Mouse (Mus musculus): ENCODE results near the gene Adora2a. TPM values are rescaled to one million over a fixed set of nuclear protein-coding genes. Genes with fewer than 3 reads are reported as not detected.
A peak's percentile ranks its signal among the peaks of the same experiment; 100 is the strongest.
"Not testable (repeated sequence)": the region's sequence is repeated elsewhere in the genome, so short reads cannot be mapped to it uniquely, and the experiment has no call there.

The Adora2a gene
- total RNA-seq, 2 experiments from 2014 or later: 17.6 to 26.3 TPM

- intact Hi-C loops (cut with DNase I): no loop called here
- no peak for DNase-seq (ENCODE audit: low spot score in 2 of 2)
Measured at GRCm38 (mm10) chr10:75337231-75337630, 20.6 kb downstream of the Adora2a start.

DNA sequence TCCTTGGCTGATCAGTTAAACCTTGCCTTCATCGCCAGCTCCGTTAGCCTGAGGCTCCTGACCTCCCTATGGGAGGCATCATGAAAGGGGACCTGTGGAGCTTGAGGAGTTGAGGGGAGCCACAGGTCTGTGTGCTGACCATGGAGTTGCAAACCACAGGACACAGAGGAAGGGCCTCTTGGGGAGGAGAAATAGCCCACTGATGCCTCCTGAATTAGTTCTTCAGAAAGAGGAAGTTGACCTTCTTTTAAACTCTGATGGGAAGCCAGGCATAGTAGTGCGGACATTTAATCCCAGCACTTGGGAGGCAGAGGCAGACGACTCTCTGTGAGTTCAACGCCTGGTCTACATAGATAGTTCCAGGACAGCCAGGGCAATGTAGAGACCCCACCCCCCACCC is 22.2 kb downstream of the Adora2a start:
- DNase-seq (ENCODE audit: low spot score in 2 of 2): no peak
- intact Hi-C loops (cut with DNase I): no loop called here

DNA sequence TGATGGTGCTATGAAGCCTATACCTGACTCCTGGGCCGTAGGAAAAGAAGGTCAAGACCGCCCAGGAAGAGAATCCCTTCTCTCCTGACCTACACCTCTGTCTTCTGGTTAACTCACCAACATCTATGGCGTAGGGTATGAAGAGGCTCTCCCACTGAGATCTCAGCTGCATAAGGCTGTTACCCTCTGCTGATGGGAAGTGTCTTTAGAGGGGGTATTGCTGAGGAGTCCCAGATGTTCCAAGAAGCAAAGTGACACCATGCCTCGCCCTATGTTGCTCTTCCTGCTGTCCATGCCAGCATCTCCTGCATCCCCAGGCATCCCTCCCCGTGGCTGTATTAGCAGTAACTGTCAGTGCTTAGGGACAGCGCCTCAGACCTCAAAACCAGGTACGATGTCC is 22.7 kb downstream of the Adora2a start:
- intact Hi-C loops (cut with DNase I): no loop called here
- no peak for DNase-seq (ENCODE audit: low spot score in 2 of 2)

DNA sequence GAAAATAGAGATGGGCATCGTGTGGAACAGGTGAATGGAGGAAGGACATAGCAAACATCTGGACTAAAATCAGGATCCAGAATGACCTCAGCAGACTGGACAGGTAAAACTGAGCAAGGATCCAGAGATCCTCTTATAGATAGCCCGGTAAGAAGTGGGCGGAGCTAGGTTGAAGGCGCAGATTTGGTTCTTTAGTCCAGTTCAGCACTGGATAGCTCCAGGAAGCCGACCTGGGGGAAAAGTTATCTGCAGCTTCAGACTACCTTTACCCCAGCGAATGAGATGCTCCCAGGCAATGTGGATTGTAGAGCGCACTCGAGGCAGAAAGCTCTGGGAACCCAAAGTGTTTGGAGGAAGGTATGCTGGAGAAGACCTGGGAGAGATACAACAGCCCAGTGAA is 25.3 kb downstream of the Adora2a start:
- intact Hi-C loops (cut with DNase I): no loop called here
- no peak for DNase-seq (ENCODE audit: low spot score in 2 of 2)

- DNase-seq (ENCODE audit: low spot score in 2 of 2); intact Hi-C loops (cut with DNase I): not testable (repeated sequence)
Measured at GRCm38 (mm10) chr10:75344563-75344962, 27.9 kb downstream of the Adora2a start.

DNA sequence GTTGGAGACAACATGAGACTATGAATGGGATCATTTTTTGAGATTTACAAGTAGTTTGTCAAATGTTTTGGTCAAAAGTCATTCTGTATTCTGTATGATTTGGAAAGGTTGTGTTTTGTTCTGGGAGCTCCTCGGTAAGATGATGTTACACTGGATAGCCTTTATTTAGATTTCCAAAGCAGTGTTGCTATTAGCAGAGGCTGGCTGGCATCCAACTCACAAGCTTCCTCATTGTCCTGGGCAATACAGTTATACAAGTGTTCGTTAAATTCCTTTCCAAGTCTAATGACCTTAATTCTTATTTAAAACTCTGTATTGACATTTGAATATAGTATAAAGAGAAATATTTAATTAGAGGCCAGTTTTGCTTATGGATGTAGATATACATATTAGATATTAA is 28.6 kb downstream of the Adora2a start:
- DNase-seq (ENCODE audit: low spot score in 2 of 2): no peak
- intact Hi-C loops (cut with DNase I): no loop called here

DNA sequence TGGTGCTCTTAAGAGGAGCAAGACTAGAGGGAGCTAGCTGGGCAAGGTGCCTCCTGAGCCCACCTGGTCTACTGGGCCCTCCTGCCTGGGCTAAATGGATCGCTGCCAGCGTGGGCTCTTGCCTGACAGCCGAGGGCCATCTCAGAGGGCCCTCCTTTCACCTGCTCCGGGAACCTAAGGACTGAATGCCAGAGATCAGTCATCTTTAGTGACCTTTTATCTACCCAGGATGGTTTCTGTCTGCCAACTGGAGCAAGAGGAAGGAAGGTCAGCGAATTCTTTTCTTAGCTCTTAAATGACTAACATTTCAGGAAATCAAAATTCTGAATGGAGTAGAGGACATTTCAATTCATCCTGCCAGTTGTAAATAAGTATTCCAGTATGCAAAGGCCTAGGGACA is 33.9 kb downstream of the Adora2a start:
- no peak for DNase-seq (ENCODE audit: low spot score in 2 of 2)
- intact Hi-C loops (cut with DNase I): no loop called here

GRCm38 (mm10) chr10:75352541-75352940 is 35.9 kb downstream of the Adora2a start:
- intact Hi-C loops (cut with DNase I): no loop called here
- DNase-seq (ENCODE audit: low spot score in 2 of 2): no peak

DNA sequence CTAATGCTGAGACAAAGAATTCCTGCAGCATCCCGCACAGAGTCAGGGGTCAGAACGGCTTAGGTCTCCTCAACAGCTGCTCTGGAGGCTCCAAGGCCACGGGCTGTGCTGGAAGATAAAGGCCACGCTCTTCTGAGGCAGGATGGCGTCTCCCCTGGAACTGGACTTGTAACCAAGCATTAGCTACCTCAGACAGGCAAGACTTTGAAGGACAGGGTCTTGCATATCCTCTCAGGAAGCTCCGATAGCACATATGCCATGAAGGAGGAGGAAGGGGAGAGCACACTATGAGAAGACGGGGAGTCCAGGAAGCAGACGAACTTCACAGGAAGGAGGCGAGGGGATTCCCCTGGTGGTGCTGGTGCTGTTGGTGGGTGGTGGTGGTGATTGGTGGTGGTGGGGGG is 37.2 kb downstream of the Adora2a start:
- DNase-seq (ENCODE audit: low spot score in 2 of 2); intact Hi-C loops (cut with DNase I): not testable (repeated sequence)

DNA sequence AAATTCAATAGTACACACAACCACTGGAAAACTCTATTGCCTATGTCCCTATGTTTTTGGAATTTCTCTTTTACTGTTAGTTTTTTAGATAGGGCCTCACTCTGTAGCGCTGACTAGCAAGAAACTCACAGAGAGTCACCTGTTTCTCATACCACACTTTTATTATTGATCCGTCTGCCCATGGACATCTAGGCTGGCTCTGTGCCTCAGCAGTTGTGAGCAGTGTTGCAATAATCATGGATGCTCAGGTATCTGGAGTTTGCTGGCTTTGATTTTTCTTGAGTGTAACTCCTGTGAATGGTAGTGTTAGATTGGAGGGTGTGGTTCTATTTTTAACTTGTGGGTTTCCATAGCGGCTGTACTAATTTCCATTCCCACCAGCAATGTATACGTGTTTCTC is 38.7 kb downstream of the Adora2a start:
- intact Hi-C loops (cut with DNase I): no loop called here
- DNase-seq (ENCODE audit: low spot score in 2 of 2): no peak

GRCm38 (mm10) chr10:75364214-75364690 is 47.6 kb downstream of the Adora2a start:
- DNase-seq (ENCODE audit: low spot score in 2 of 2): peak; percentile 4 to 7
- intact Hi-C loops (cut with DNase I): not testable (repeated sequence)

DNA sequence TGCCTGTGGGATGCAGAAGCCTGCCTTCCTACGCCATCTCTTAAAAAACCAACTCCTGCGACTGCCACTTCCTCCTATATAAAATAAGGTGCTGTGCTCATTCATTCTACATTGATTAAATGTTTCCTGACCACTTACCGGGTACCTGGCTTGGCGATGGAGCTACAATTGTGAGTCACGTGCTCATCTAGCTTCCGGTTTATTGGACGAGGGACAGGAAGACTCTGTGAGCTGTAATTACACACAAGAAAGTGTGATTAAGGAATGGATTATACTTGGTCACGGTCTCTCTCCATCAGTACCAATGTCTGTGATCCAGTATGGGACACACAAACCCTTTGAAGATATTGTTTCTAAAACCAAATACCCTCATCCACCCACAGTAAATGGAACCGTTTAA is 48.1 kb downstream of the Adora2a start:
- DNase-seq (ENCODE audit: low spot score in 2 of 2): no peak
- intact Hi-C loops (cut with DNase I): no loop called here

DNA sequence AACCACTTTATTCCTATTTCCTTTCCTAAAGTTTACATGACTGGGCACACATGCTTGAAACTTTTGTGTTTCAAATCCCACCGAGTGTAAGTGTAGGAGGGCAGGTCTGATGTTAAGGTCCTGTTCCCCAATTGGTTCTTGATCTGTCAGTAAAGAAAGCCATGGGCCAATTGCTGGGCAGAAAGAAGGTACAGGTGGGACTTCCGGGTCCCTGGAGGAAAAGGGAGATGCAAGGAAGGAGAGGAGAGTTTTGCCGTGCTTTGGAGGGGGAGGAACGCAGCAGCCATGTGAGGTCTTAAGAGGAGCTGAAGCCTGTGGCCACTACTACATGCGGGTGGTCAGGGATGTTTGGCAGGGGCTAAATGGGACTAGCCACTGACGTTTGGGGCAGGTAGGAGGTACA is 48.6 kb downstream of the Adora2a start:
- no peak for DNase-seq (ENCODE audit: low spot score in 2 of 2)
- intact Hi-C loops (cut with DNase I): no loop called here

DNA sequence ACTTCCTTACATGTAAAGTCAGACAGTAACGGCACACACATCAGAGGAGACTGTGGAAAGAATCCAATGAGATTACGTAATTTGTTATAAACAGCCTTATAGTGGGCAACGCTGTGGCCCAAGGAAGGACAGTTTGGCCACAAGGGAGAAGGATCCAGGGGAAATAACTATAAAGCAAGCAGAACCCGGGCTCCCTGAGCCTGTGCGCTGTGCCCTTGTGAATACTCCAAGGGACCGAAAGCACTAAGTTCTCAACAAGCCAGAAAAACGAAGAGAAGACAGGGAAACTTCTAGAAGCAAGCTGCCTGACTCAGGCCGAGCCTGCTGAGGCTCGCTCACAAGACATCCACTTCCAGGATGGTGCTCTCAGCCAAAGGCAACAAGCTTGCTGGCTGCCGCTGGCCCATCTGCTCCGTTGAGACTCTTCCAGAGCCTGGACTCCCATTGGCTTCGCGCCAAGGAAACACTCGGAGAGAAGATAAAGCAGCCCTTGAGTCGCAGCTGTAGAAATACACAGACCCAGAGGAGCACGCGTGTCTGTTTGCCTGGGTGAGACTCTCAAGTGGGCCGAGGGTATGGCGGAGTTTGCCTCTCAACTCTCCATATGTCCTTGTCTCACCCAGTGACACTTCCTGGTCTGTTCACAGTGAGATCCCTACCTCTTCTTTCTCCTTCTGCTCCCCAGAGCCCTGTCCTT is 57.1 kb downstream of the Adora2a start:
- intact Hi-C loops (cut with DNase I): not testable (repeated sequence)
- peak; percentile 10 to 14 for DNase-seq (ENCODE audit: low spot score in 2 of 2)

DNA sequence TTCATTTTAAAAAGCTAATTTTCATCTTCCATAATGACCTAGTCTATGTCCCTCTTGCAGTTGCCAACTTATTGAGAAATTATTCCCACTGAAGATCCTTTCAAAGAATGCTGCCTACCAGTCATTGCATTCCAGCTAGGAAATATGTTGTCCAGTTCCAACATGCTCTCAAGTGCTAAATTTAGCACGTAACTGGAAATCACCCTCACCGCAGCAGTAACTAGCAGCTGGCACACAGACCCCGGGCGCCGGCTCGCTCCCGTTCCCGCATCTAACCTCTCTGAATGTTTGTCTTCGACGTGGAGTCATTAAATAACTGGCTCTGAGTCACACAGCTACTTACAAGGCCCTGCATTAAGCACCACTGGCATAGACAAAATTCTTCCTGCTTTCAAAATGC is 62.0 kb downstream of the Adora2a start:
- DNase-seq (ENCODE audit: low spot score in 2 of 2): no peak
- intact Hi-C loops (cut with DNase I): no loop called here

Other genes with a start within 250 kb of the Adora2a start
- gene Specc1l, start 104.8 kb upstream of the Adora2a start, total RNA-seq (2021): 10 to 100 TPM; 40.2 to 40.3 TPM
- under 1 TPM; 0.22 to 0.39 TPM for gene Upb1, start 84.2 kb downstream of the Adora2a start, total RNA-seq (2021)
- 10 to 100 TPM; 65.9 to 68.9 TPM for gene Snrpd3, start 200.7 kb downstream of the Adora2a start, total RNA-seq (2021)
- 10 to 100 TPM; 15.4 to 21.5 TPM for gene Gucd1, start 201.1 kb downstream of the Adora2a start, total RNA-seq (2021)
- 10 to 100 TPM in 1 of 2 experiments, 1 to 10 TPM in 1; 9.8 to 10.1 TPM for gene Lrrc75b, start 243.5 kb downstream of the Adora2a start, total RNA-seq (2021)
- 1 to 10 TPM; 2.5 to 4.1 TPM for gene Ggt1, start 244.7 kb downstream of the Adora2a start, total RNA-seq (2021)